Mouse (Mus musculus) olfactory bulb, adult 2 months (tissue): Measurements from ENCODE around the gene Rasd2.

Source experiments
- CTCF ChIP-seq: fragments of 200-500 bp; IDR thresholded peaks from 2 replicates; pipeline ENCODE4 v1.5.1; 2012; ENCODE audit warnings: low read depth, mild to moderate bottlenecking, low read length, moderate library complexity; ENCODE audit not compliant: insufficient read depth
- POLR2A ChIP-seq: fragments of 200-500 bp; IDR thresholded peaks from 2 replicates; pipeline ENCODE4 v1.6.1; 2012; ENCODE audit warnings: mild to moderate bottlenecking, low read depth, low read length, moderate library complexity; ENCODE audit not compliant: insufficient read depth

GRCm38 (mm10) chr8:75193022-75193421 is 20.7 kb upstream of the Rasd2 start:
- no peak for TF ChIP-seq POLR2A
- no peak for TF ChIP-seq CTCF
